In the genomic region with DNA sequence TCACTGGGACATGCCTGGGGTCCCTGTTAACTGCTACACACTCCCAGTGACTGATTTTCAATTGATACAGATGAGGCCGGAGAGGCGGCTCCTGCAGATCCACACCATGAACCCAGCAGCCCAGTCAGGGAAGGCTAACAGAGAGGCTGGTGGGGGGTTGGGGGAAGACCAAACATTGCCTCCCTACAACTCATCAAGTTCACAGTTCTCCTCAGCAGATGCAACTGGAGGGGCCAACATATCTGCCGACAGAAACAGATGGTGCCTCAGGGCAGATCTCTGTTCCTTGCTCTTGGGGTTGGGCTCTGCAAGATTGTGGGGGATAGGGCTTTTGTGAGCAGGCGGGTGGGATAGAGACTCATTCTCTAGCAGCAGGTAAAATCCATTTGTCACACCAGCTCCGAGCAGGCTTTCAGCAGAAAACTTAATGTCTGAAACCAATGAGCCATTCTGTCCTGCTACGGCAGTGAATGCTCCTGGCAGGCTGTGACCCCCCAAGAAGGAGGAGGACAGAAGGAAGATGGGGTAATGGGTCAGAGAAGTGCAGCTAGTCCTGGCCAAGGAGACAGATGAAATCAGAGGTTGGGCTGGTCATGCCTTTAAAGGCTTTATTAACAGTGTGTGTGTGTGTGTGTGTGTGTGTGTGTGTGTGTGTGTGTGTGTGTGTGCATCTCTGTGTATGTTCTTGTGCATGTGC, we compare ENCODE assay signal across 11 mouse cellular contexts.
DNase-seq lines count a peak whose midpoint lies in the region; ATAC-seq and TF ChIP-seq lines count a peak whose summit lies in the region.
"Had no signal": no experiment of that assay in that cellular context is flagged by ENCODE, and none has a peak within 500 bp of the region (broad histone marks: within the 10 kb centered on the region; RNA-seq: fewer than 3 reads in every experiment).

No protein-coding gene starts in this region.

- H3K27me3 ChIP-seq in midbrain, embryonic 10.5 days (ENCODE audit: low read depth, poor library complexity, severe bottlenecking): peaks cover 58% of the 10 kb centered on the region
- no peaks in the 10 kb centered on the region for H3K27me3 ChIP-seq in midbrain, embryonic 16.5 days (ENCODE audit: control insufficient read depth, insufficient read depth, low read depth, low read length)
- no peaks in the 10 kb centered on the region for H3K27me3 ChIP-seq in forebrain, embryonic 16.5 days (replicated peaks; ENCODE audit: control insufficient read depth, insufficient read depth, low read length)
- peaks cover 12% of the 10 kb centered on the region for H3K27me3 ChIP-seq in midbrain, embryonic 12.5 days
- H3K27me3 ChIP-seq in liver, postnatal 0 days (ENCODE audit: insufficient read depth, low read length): no peaks in the 10 kb centered on the region
- H3K27me3 ChIP-seq: liver, embryonic 13.5 days had no signal

- H3K4me3 ChIP-seq in midbrain, embryonic 10.5 days: no peak overlapping the region
- no peak overlapping the region for H3K4me3 ChIP-seq in midbrain, embryonic 16.5 days (ENCODE audit: low read depth, low read length)
- H3K4me3 ChIP-seq in forebrain, embryonic 16.5 days (replicated peaks; ENCODE audit: low read length): no peak overlapping the region
- H3K4me3 ChIP-seq in midbrain, embryonic 12.5 days: no peak overlapping the region
- H3K4me3 ChIP-seq in liver, postnatal 0 days (ENCODE audit: low read depth, low read length): no peak overlapping the region
- H3K4me3 ChIP-seq: gastrocnemius, adult 2 months; liver, embryonic 13.5 days had no signal

- H3K9me3 ChIP-seq in midbrain, embryonic 10.5 days (replicated peaks): no peaks in the 10 kb centered on the region
- H3K9me3 ChIP-seq in midbrain, embryonic 16.5 days (replicated peaks; ENCODE audit: control insufficient read depth, low read length, poor library complexity, severe bottlenecking): no peaks in the 10 kb centered on the region
- no peaks in the 10 kb centered on the region for H3K9me3 ChIP-seq in forebrain, embryonic 16.5 days (ENCODE audit: control insufficient read depth, low read length)
- H3K9me3 ChIP-seq in midbrain, embryonic 12.5 days: no peaks in the 10 kb centered on the region
- no peaks in the 10 kb centered on the region for H3K9me3 ChIP-seq in liver, postnatal 0 days (ENCODE audit: low read length)
- H3K9me3 ChIP-seq: liver, embryonic 13.5 days had no signal

- no peak; the same call in 1 of the 2 replicates for ATAC-seq in midbrain, embryonic 16.5 days
- peak; percentile 23 for ATAC-seq in forebrain, embryonic 16.5 days
- ATAC-seq in midbrain, embryonic 12.5 days (ENCODE audit: low FRiP score, low read depth): peak; percentile 87
- ATAC-seq in liver, postnatal 0 days: no peak
- ATAC-seq: intestine, postnatal 0 days had no signal

- no peak for TF ChIP-seq EP300 in liver, postnatal 0 days (IDR thresholded peaks at IDR 0.05; ENCODE audit: low read depth)

- peak overlapping the region; percentile 34 for H3K27ac ChIP-seq in midbrain, embryonic 10.5 days (replicated peaks)
- no peak overlapping the region; the same call in 1 of the 2 replicates for H3K27ac ChIP-seq in midbrain, embryonic 16.5 days (ENCODE audit: low read length)
- H3K27ac ChIP-seq in forebrain, embryonic 16.5 days (ENCODE audit: low read length): peak overlapping the region; percentile 51
- peak overlapping the region; percentile 46 for H3K27ac ChIP-seq in midbrain, embryonic 12.5 days (replicated peaks)
- no peak overlapping the region for H3K27ac ChIP-seq in liver, postnatal 0 days (ENCODE audit: low read depth)
- H3K27ac ChIP-seq: gastrocnemius, adult 2 months; liver, embryonic 13.5 days had no signal

- H3K9ac ChIP-seq in midbrain, embryonic 16.5 days (ENCODE audit: low read depth, low read length): no peak overlapping the region
- no peak overlapping the region for H3K9ac ChIP-seq in forebrain, embryonic 16.5 days (replicated peaks; ENCODE audit: low read depth, low read length)
- no peak overlapping the region for H3K9ac ChIP-seq in midbrain, embryonic 12.5 days (replicated peaks)
- no peak overlapping the region for H3K9ac ChIP-seq in liver, postnatal 0 days (replicated peaks)
- H3K9ac ChIP-seq: liver, embryonic 13.5 days had no signal

- WGBS in midbrain, embryonic 10.5 days: 28% methylated on average over 6 of the region's 6 CpGs
- WGBS in midbrain, embryonic 16.5 days: 24% methylated on average over 6 of the region's 6 CpGs
- WGBS in forebrain, embryonic 16.5 days: 42% methylated on average over 6 of the region's 6 CpGs
- 12% methylated on average over 6 of the region's 6 CpGs for WGBS in midbrain, embryonic 12.5 days
- WGBS in liver, postnatal 0 days (ENCODE audit: insufficient replicate concordance): 64% methylated on average over 6 of the region's 6 CpGs

- peak; percentile 39 for DNase-seq in midbrain, embryonic 10.5 days (ENCODE audit: low spot score)
- DNase-seq in thymus, postnatal 25 days: no peak
- no peak for DNase-seq in adrenal gland, postnatal 25 days
- no peak for DNase-seq in liver, postnatal 0 days
- DNase-seq: cerebellum, adult 2 months; gastrocnemius, adult 2 months; liver, embryonic 13.5 days had no signal

- no peak for TF ChIP-seq CTCF in liver, postnatal 0 days (IDR thresholded peaks at IDR 0.05; ENCODE audit: low read depth)

- H3K4me2 ChIP-seq in midbrain, embryonic 16.5 days (ENCODE audit: low read length): no peak overlapping the region
- no peak overlapping the region for H3K4me2 ChIP-seq in forebrain, embryonic 16.5 days (ENCODE audit: low read length)
- no peak overlapping the region for H3K4me2 ChIP-seq in midbrain, embryonic 12.5 days (replicated peaks)
- H3K4me2 ChIP-seq in liver, postnatal 0 days (ENCODE audit: low read depth, low read length): no peak overlapping the region
- H3K4me2 ChIP-seq: liver, embryonic 13.5 days had no signal

- H3K36me3 ChIP-seq in midbrain, embryonic 10.5 days: no peaks in the 10 kb centered on the region
- H3K36me3 ChIP-seq in midbrain, embryonic 16.5 days (ENCODE audit: control insufficient read depth, insufficient read depth, low read length): no peaks in the 10 kb centered on the region
- no peaks in the 10 kb centered on the region for H3K36me3 ChIP-seq in forebrain, embryonic 16.5 days (ENCODE audit: control insufficient read depth, insufficient read depth)
- H3K36me3 ChIP-seq in midbrain, embryonic 12.5 days: no peaks in the 10 kb centered on the region
- H3K36me3 ChIP-seq in liver, postnatal 0 days (replicated peaks; ENCODE audit: insufficient read depth, low read length): no peaks in the 10 kb centered on the region
- H3K36me3 ChIP-seq: liver, embryonic 13.5 days had no signal

- peaks cover 27% of the 10 kb centered on the region for H3K4me1 ChIP-seq in midbrain, embryonic 10.5 days
- H3K4me1 ChIP-seq in midbrain, embryonic 16.5 days (ENCODE audit: control insufficient read depth, insufficient read depth, low read length): peaks cover 28% of the 10 kb centered on the region
- H3K4me1 ChIP-seq in forebrain, embryonic 16.5 days (replicated peaks; ENCODE audit: control insufficient read depth, insufficient read depth, low read length): peaks cover 52% of the 10 kb centered on the region
- peaks cover 36% of the 10 kb centered on the region for H3K4me1 ChIP-seq in midbrain, embryonic 12.5 days
- H3K4me1 ChIP-seq in liver, postnatal 0 days (ENCODE audit: insufficient read depth): no peaks in the 10 kb centered on the region
- H3K4me1 ChIP-seq: liver, embryonic 13.5 days had no signal

Comparison
In these comparisons a context has a peak if more than half of its experiments do, and no peak if none do; other contexts are left out.
1. H3K27ac ChIP-seq: peak in midbrain, embryonic 10.5 days (single experiment), forebrain, embryonic 16.5 days (single experiment) and midbrain, embryonic 12.5 days (single experiment); none in midbrain, embryonic 16.5 days (single experiment) and liver, postnatal 0 days (single experiment).
2. ATAC-seq: peak in forebrain, embryonic 16.5 days (single experiment) and midbrain, embryonic 12.5 days (single experiment); none in midbrain, embryonic 16.5 days (single experiment) and liver, postnatal 0 days (single experiment).